Mouse (Mus musculus) MEL (cell line): ENCODE results near the gene Keap1. TPM values are rescaled to one million over a fixed set of nuclear protein-coding genes. Genes with fewer than 3 reads are reported as not detected.

Source experiments
- DNase-seq: peaks from one replicate; pipeline ENCODE4 v3.0.0; 2011; ENCODE audit warnings: low read depth, low spot score
- H3K27ac ChIP-seq: 2 replicates; pipeline ENCODE4 v1.5.1; 2012; ENCODE audit warnings: low read depth, mild to moderate bottlenecking, control low read depth, low read length, moderate library complexity; ENCODE audit not compliant: control insufficient read depth
- H3K27me3 ChIP-seq, 2 experiments: fragments of 150-350 bp in 1 of 2; sonication (generic) in 1 of 2; 2 replicates each; pipeline ENCODE4 v1.6.1; 2012; ENCODE audit warnings: low read length in 2 of 2, mild to moderate bottlenecking in 2 of 2, improper control_type of control experiment in 1 of 2, moderate library complexity in 1 of 2; ENCODE audit not compliant: insufficient read depth in 2 of 2, control insufficient read depth in 1 of 2
- H3K36me3 ChIP-seq, 2 experiments: 2 replicates each; pipeline ENCODE4 v1.6.1; 2012 to 2014; ENCODE audit warnings: low read length in 2 of 2, improper control_type of control experiment in 1 of 2, inconsistent platforms in 1 of 2, mild to moderate bottlenecking in 1 of 2; ENCODE audit not compliant: insufficient read depth in 2 of 2, control insufficient read depth in 1 of 2
- H3K4me1 ChIP-seq, 2 experiments: fragments of 150-350 bp in 1 of 2; sonication (generic) in 1 of 2; 2 replicates each; pipeline ENCODE4 v1.6.1; 2012; ENCODE audit warnings: low read length in 2 of 2, improper control_type of control experiment in 1 of 2, mild to moderate bottlenecking in 1 of 2; ENCODE audit not compliant: insufficient read depth in 2 of 2, control insufficient read depth in 1 of 2
- H3K4me3 ChIP-seq, 2 experiments: fragments of 150-350 bp in 1 of 2; sonication (generic) in 1 of 2; 2 replicates each; pipeline ENCODE4 v1.5.1; 2012; ENCODE audit warnings: low read depth in 2 of 2, low read length in 2 of 2, mild to moderate bottlenecking in 2 of 2, moderate library complexity in 2 of 2, control low read depth in 1 of 2, improper control_type of control experiment in 1 of 2; ENCODE audit not compliant: control insufficient read depth in 1 of 2, insufficient read depth in 1 of 2
- H3K79me2 ChIP-seq: 2 replicates; pipeline ENCODE4 v1.6.1; 2012; ENCODE audit warnings: mild to moderate bottlenecking, low read length, moderate library complexity; ENCODE audit not compliant: control insufficient read depth, poor library complexity, insufficient read depth
- H3K9ac ChIP-seq: 2 replicates; pipeline ENCODE4 v1.6.1; 2012; ENCODE audit warnings: low read depth, mild to moderate bottlenecking, control low read depth, low read length, moderate library complexity; ENCODE audit not compliant: control insufficient read depth, poor library complexity, severe bottlenecking
- H3K9me3 ChIP-seq: fragments of 150-350 bp; sonication (generic); replicated peaks from 2 replicates; pipeline ENCODE4 v1.6.1; 2012; ENCODE audit warnings: mild to moderate bottlenecking, low read length, improper control_type of control experiment, moderate library complexity; ENCODE audit not compliant: insufficient read depth
- BHLHE40 ChIP-seq: IDR thresholded peaks from 2 replicates; pipeline ENCODE4 v1.6.1; 2012; ENCODE audit warnings: low read depth, mild to moderate bottlenecking, inconsistent platforms, low read length, improper control_type of control experiment, borderline replicate concordance
- CHD1 ChIP-seq: IDR thresholded peaks from 2 replicates; pipeline ENCODE4 v1.6.1; 2012; ENCODE audit warnings: low read depth, mild to moderate bottlenecking, inconsistent platforms, low read length, improper control_type of control experiment
- CHD2 ChIP-seq: IDR thresholded peaks from 2 replicates; pipeline ENCODE4 v1.6.1; 2011; ENCODE audit warnings: low read length, improper control_type of control experiment
- ETS1 ChIP-seq: IDR thresholded peaks from 2 replicates; pipeline ENCODE4 v1.6.1; 2012; ENCODE audit warnings: low read depth, mild to moderate bottlenecking, inconsistent platforms, low read length, improper control_type of control experiment, moderate library complexity
- GABPA ChIP-seq: IDR thresholded peaks from 2 replicates; pipeline ENCODE4 v1.6.1; 2012; ENCODE audit warnings: low read depth, mild to moderate bottlenecking, inconsistent platforms, low read length, improper control_type of control experiment, moderate library complexity
- GATA1 ChIP-seq: IDR thresholded peaks from 2 replicates; pipeline ENCODE4 v1.6.1; 2011; ENCODE audit warnings: low read depth, low read length, improper control_type of control experiment
- HCFC1 ChIP-seq: IDR thresholded peaks from 2 replicates; pipeline ENCODE4 v1.6.1; 2012; ENCODE audit warnings: low read depth, mild to moderate bottlenecking, inconsistent platforms, low read length, improper control_type of control experiment, moderate library complexity
- KAT2A ChIP-seq: conservative IDR thresholded peaks from 2 replicates; pipeline ENCODE4 v1.6.1; 2012; ENCODE audit warnings: low read depth, low read length, improper control_type of control experiment, inconsistent platforms
- MAFK ChIP-seq: IDR thresholded peaks from 2 replicates; pipeline ENCODE4 v1.6.1; 2011; ENCODE audit warnings: low read depth, mild to moderate bottlenecking, low read length, improper control_type of control experiment, borderline replicate concordance
- MAX ChIP-seq: IDR thresholded peaks from 2 replicates; pipeline ENCODE4 v1.6.1; 2011; ENCODE audit warnings: low read length, improper control_type of control experiment
- MEF2A ChIP-seq: IDR thresholded peaks from 2 replicates; pipeline ENCODE4 v1.6.1; 2014; ENCODE audit warnings: low read depth, mild to moderate bottlenecking, inconsistent platforms, low read length, improper control_type of control experiment; ENCODE audit not compliant: poor library complexity, insufficient replicate concordance, severe bottlenecking; ENCODE audit errors: extremely low read depth
- MXI1 ChIP-seq: IDR thresholded peaks from 2 replicates; pipeline ENCODE4 v1.6.1; 2011; ENCODE audit warnings: mild to moderate bottlenecking, low read depth, low read length, improper control_type of control experiment
- MYB ChIP-seq: IDR thresholded peaks from 2 replicates; pipeline ENCODE4 v1.6.1; 2011; ENCODE audit warnings: mild to moderate bottlenecking, low read depth, low read length, improper control_type of control experiment
- NELFE ChIP-seq: IDR thresholded peaks from 2 replicates; pipeline ENCODE4 v1.6.1; 2011; ENCODE audit warnings: low read depth, low read length, improper control_type of control experiment
- NRF1 ChIP-seq: IDR thresholded peaks from 2 replicates; pipeline ENCODE4 v1.6.1; 2014; ENCODE audit warnings: low read depth, mild to moderate bottlenecking, inconsistent platforms, low read length, improper control_type of control experiment, moderate library complexity; ENCODE audit not compliant: poor library complexity, insufficient read depth, severe bottlenecking
- POLR2AphosphoS5 ChIP-seq: IDR thresholded peaks from 2 replicates; pipeline ENCODE4 v1.6.1; 2012; ENCODE audit warnings: low read depth, borderline replicate concordance, mild to moderate bottlenecking, inconsistent platforms, low read length, moderate library complexity, mixed read lengths
- RAD21 ChIP-seq: IDR thresholded peaks from 2 replicates; pipeline ENCODE4 v1.6.1; 2011; ENCODE audit warnings: mild to moderate bottlenecking, low read depth, low read length, improper control_type of control experiment
- RCOR1 ChIP-seq: IDR thresholded peaks from 2 replicates; pipeline ENCODE4 v1.6.1; 2012; ENCODE audit warnings: low read depth, mild to moderate bottlenecking, inconsistent platforms, low read length, improper control_type of control experiment
- SIN3A ChIP-seq: IDR thresholded peaks from 2 replicates; pipeline ENCODE4 v1.6.1; 2012; ENCODE audit warnings: low read length, improper control_type of control experiment, inconsistent platforms
- TCF12 ChIP-seq: IDR thresholded peaks from 2 replicates; pipeline ENCODE4 v1.6.1; 2014; ENCODE audit warnings: low read depth, mild to moderate bottlenecking, inconsistent platforms, low read length, improper control_type of control experiment, moderate library complexity
- UBTF ChIP-seq: IDR thresholded peaks from 2 replicates; pipeline ENCODE4 v1.6.1; 2012; ENCODE audit warnings: low read depth, mild to moderate bottlenecking, inconsistent platforms, low read length, improper control_type of control experiment, moderate library complexity, borderline replicate concordance; ENCODE audit not compliant: insufficient read depth
- USF1 ChIP-seq: IDR thresholded peaks from 2 replicates; pipeline ENCODE4 v1.6.1; 2014; ENCODE audit warnings: low read depth, mild to moderate bottlenecking, inconsistent platforms, low read length, improper control_type of control experiment, moderate library complexity
- USF2 ChIP-seq, 2 experiments: IDR thresholded peaks; 2 replicates each; pipeline ENCODE4 v1.6.1; 2011 to 2012; ENCODE audit warnings: improper control_type of control experiment in 2 of 2, low read length in 2 of 2, borderline replicate concordance in 1 of 2, inconsistent platforms in 1 of 2, low read depth in 1 of 2, mild to moderate bottlenecking in 1 of 2; ENCODE audit not compliant: insufficient read depth in 1 of 2
- ZMIZ1 ChIP-seq: IDR thresholded peaks from 2 replicates; pipeline ENCODE4 v1.6.1; 2012; ENCODE audit warnings: low read depth, mild to moderate bottlenecking, inconsistent platforms, low read length, improper control_type of control experiment, moderate library complexity
- polyA plus RNA-seq, 2 experiments: library from polyadenylated mRNA; stranded (reverse) in 1 of 2; unstranded in 1 of 2; fragments of >175 nt in 1 of 2; fragments of >200 nt in 1 of 2; gene quantifications; 2 replicates each; pipeline versions ENCODE4 v1.2.1 to v1.2.4; 2012; ENCODE audit warnings: low replicate concordance in 2 of 2, low read depth in 1 of 2; ENCODE audit not compliant: insufficient read length in 2 of 2, insufficient read depth in 1 of 2, missing spikeins in 1 of 2
- total RNA-seq: library from RNA; depleted of rRNA; stranded (reverse); fragments of 300-350 nt; gene quantifications from 2 replicates; pipeline ENCODE4 v1.2.3, GENCODE M21; 2012

The Keap1 gene
- total and polyA plus RNA-seq, 3 experiments = 67.5 to 174 (median 171) TPM

DNA sequence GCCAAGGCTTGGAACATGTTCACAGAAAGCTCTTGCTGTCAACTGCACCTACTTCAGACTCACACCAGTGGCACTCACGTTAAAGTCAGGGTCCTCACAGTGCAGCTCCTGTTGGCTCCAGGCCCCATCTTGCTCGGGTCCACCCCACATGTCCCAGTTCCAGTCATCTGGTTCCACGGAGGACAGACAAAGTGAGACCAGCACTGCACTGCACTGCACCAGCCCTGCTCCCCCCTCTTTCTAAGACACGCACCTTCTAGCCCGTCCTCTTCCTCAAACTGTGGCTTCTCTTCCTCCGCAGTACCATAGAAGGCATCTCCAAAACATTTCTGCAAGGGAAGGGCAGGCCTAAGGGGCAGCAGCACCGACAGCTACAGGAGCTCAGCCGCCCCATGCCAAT, 37.1 kb upstream of the Keap1 start (continued):
- TF ChIP-seq USF2 (IDR thresholded peaks at IDR 0.05; ENCODE audit: borderline replicate concordance in 1 of 2, insufficient read depth in 1 of 2, low read depth in 1 of 2, low read length in 2 of 2) (no peak), MEF2A (no peak), MAX (no peak), POLR2AphosphoS5 (peak; percentile 72; the same call in 1 of the 2 replicates), RCOR1 (no peak), NELFE (peak; percentile 24), MYB (no peak), MAFK (no peak), CHD1 (no peak), ETS1 (no peak), HCFC1 (peak; percentile 25; the same call in 1 of the 2 replicates), BHLHE40 (no peak), NRF1 (no peak), ZMIZ1 (peak; percentile 79), MXI1 (no peak; the same call in 1 of the 2 replicates), CHD2 (no peak), GATA1 (no peak), UBTF (no peak), KAT2A (no peak), GABPA (no peak), TCF12 (no peak), SIN3A (no peak), USF1 (no peak), RAD21 (no peak)

DNA sequence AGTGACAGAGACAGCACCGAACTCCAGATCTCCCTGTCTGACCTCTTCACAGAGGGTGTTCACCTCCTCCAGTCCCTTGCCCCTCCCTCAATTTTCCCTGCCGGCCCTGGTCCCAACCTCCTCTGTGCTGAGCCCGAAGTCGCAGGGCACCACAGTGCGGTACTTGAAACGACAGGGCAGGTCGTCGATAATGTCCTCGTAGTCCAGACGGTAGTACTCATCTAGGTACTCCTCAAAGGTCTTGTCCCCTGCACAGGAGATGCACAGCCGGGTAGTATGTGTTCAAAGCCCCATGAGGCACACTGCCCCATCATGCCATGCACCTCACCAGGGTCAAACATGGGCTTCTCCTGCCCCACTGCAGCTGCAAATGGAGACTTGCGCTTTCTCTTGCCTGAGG, 36.6 kb upstream of the Keap1 start:
- H3K27me3 ChIP-seq = no peaks in the 10 kb centered on the region
- no peak overlapping the region for H3K4me3 ChIP-seq
- H3K27ac ChIP-seq = no peak overlapping the region
- H3K9me3 ChIP-seq = no peaks in the 10 kb centered on the region
- H3K4me1 ChIP-seq = no peaks in the 10 kb centered on the region
- peaks cover 0 to 68% of the 10 kb centered on the region in 2 experiments; a peak in 2 of 4 replicates for H3K36me3 ChIP-seq
- TF ChIP-seq TCF12 (no peak), POLR2AphosphoS5 (peak; percentile 92)
- H3K79me2 ChIP-seq = no peaks in the 10 kb centered on the region
- H3K9ac ChIP-seq = no peak overlapping the region
- no peak for DNase-seq
